Mouse (Mus musculus) forelimb bud, embryonic 11.5 days (tissue): ENCODE results near the gene 4930433I11Rik.
"Not testable (repeated sequence)": the region's sequence is repeated elsewhere in the genome, so short reads cannot be mapped to it uniquely, and the experiment has no call there.

Experiments
- DNase-seq: peaks from one replicate; pipeline ENCODE4 v3.0.0-alpha.2; 2012; ENCODE audit warnings: low read depth, low spot score

The 4930433I11Rik gene

DNA sequence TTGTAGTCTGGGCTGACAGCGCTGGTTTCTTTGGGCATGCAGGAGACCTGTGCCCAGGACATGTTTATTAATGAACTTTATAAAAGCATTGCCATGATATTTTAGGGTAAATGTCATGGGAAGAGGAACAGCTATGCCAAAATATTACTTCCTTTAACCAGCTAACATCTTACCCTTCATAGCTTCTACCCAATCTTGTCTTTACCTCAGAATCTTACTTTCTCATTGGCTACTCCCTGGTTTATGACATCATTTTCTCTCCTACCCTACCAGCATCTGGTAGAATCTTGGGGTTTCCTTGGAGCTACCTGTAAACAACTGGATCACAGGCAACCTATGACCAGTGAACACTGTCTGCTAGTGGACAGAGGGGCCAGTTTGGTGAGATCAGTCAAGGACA lies at the start of gene 4930433I11Rik:
Gene 4930433I11Rik (plus strand): TSS at position 301 of the 400 bp plus-strand sequence.
- no peak for DNase-seq

DNA sequence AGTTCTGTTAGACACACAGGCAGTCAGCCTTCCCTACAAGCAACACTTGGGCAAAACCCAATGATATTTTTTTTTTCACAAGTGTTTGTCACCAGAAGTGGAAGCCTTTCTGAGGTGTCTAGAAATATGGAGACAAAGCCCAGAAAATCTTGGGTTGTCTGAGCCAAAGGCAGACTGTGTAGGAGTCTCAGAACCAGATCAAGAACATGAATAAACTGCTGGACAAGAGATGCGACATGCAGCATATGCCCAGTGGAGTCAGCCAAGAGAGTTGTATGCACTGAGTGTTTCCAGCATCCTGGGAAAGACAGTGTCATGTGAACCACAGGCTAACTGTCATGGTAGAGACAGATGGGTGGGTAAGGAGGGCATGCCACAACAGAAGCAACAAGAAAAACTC lies 48.0 kb upstream of the 4930433I11Rik start:
- no peak for DNase-seq

DNA sequence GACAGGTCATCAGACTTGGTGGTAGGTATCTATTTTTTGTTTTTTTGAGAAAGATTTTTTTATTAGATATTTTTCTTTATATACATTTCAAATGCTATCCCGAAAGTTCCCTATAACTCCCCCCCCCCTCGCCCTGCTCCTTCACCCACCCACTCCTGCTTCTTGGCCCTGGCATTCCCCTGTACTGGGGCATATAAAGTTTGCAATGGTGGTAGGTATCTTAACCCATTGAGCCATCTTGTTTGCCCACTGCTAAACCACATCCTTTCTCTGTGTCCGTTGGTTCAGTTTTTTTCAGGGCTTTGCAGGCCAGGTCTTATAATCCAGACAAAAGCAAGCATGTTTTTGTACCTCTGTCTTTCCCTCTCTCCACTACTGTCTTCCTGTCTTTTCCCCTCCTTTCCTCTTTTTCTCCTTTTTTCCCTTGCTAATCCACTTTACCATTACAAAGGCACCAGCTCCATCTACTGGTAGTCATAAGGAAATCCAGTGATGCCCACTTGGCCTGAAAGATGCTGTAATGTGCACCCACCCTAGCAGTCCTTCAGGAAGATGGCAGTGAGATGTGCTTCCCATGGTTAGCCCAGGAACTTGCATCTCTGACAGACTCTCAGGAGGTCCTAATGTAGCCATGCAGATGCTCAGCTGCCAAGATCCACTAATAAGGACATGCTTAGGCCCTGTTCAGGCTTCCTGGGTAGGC lies 45.0 kb upstream of the 4930433I11Rik start:
- DNase-seq: peak; percentile 26

DNA sequence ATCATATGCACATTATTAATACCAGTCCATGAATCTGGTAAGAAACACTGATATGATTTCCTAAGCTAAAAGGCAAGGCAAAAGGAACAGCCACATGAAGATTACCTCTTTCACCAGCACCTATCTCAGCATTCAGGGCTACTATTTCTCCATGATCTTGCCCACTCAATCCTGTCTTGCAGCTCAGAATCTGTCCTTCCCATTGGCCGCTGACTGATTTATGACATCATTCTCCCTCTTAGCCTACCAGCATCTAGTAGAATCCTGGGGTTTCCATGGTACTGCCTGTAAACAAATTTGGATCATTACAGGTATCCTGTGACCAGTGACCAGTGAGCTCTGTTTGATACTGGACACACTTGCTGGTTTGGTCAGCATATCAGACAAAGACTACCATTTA lies 45.1 kb downstream of the 4930433I11Rik start, which contains the start of gene Gm4884:
Gene Gm4884 (plus strand): TSS at position 301 of the 400 bp plus-strand sequence.
- DNase-seq: not testable (repeated sequence)

DNA sequence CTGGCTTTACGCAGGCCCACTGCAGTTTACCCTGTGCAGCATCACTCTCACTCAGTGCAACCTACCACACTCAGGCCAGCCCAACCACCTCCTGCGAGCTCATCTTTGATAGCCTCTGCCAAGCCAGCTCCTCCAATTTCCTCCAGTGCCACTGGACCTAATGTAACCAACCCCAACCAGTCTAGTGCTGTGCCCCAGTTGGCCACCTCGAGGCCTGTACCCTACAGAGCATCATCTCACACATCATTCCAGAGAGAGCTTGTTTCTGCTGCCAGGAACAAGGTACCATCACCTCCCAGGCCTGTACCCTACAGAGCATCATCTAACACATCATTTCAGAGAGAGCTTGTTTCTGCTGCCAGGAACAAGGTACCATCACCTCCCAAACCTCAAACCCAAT lies 56.7 kb downstream of the 4930433I11Rik start:
- not testable (repeated sequence) for DNase-seq
